Comparison of ENCODE assay signal across 9 mouse cellular contexts in genomic region chr2:52557503-52558275, GRCm38 (mm10).
DNase-seq lines count a peak whose midpoint lies in the region; ATAC-seq lines count a peak whose summit lies in the region.
"Had no signal": no experiment of that assay in that cellular context is flagged by ENCODE, and none has a peak within 500 bp of the region (broad histone marks: within the 10 kb centered on the region; RNA-seq: fewer than 3 reads in every experiment).

No protein-coding gene starts in this region.

- intact Hi-C loops in left cerebral cortex, postnatal 25 days (cut with DNase I): loop anchor here (2.0 kb wide), 1 partner anchor 63 kb away; no protein-coding TSS in a partner anchor
- intact Hi-C loops in left cerebral cortex, postnatal 4 days (cut with DNase I): no loop called here

- H3K4me2 ChIP-seq in hindbrain, embryonic 13.5 days: peak overlapping the region; percentile 72
- peak overlapping the region; percentile 53 for H3K4me2 ChIP-seq in neural tube, embryonic 12.5 days (replicated peaks)
- H3K4me2 ChIP-seq: stomach, embryonic 15.5 days had no signal

- peak overlapping the region; percentile 57 for H3K4me3 ChIP-seq in hindbrain, embryonic 13.5 days
- peak overlapping the region; percentile 37 for H3K4me3 ChIP-seq in neural tube, embryonic 12.5 days
- H3K4me3 ChIP-seq: stomach, embryonic 15.5 days had no signal

- DNase-seq in left cerebral cortex, postnatal 25 days (ENCODE audit: low spot score in 2 of 2): peak; percentile 41 to 44
- DNase-seq in left cerebral cortex, postnatal 4 days: no peak
- peak; percentile 35 to 54 for DNase-seq in cerebellum, postnatal 14 days
- no peak for DNase-seq in gastrocnemius, postnatal 4 days (ENCODE audit: low spot score in 2 of 2)
- DNase-seq in natural killer cell, adult 2 months (ENCODE audit: low spot score in 2 of 2): no peak
- DNase-seq in kidney, postnatal 14 days: no peak

- peak; percentile 91 for ATAC-seq in hindbrain, embryonic 13.5 days (ENCODE audit: low FRiP score)
- ATAC-seq in neural tube, embryonic 12.5 days (ENCODE audit: low FRiP score, low read depth): peak; percentile 87

- H3K36me3 ChIP-seq in hindbrain, embryonic 13.5 days: peaks cover 11% of the 10 kb centered on the region
- H3K36me3 ChIP-seq in neural tube, embryonic 12.5 days: no peaks in the 10 kb centered on the region
- H3K36me3 ChIP-seq: stomach, embryonic 15.5 days had no signal

- 25% methylated on average over 12 of the region's 12 CpGs for WGBS in hindbrain, embryonic 13.5 days
- 40% methylated on average over 12 of the region's 12 CpGs for WGBS in neural tube, embryonic 12.5 days

- no peaks in the 10 kb centered on the region for H3K27me3 ChIP-seq in hindbrain, embryonic 13.5 days
- no peaks in the 10 kb centered on the region for H3K27me3 ChIP-seq in neural tube, embryonic 12.5 days (replicated peaks)
- H3K27me3 ChIP-seq: stomach, embryonic 15.5 days had no signal

- H3K27ac ChIP-seq in hindbrain, embryonic 13.5 days: peak overlapping the region; percentile 91
- H3K27ac ChIP-seq in neural tube, embryonic 12.5 days: no peak overlapping the region; the same call in 1 of the 2 replicates
- H3K27ac ChIP-seq: stomach, embryonic 15.5 days had no signal

- H3K9me3 ChIP-seq in hindbrain, embryonic 13.5 days: no peaks in the 10 kb centered on the region
- no peaks in the 10 kb centered on the region for H3K9me3 ChIP-seq in neural tube, embryonic 12.5 days
- H3K9me3 ChIP-seq: stomach, embryonic 15.5 days had no signal

- peaks cover 32% of the 10 kb centered on the region for H3K4me1 ChIP-seq in hindbrain, embryonic 13.5 days (replicated peaks)
- peaks cover 16% of the 10 kb centered on the region; the same call in 1 of the 2 replicates for H3K4me1 ChIP-seq in neural tube, embryonic 12.5 days
- H3K4me1 ChIP-seq: stomach, embryonic 15.5 days had no signal

- peak overlapping the region; percentile 73 for H3K9ac ChIP-seq in hindbrain, embryonic 13.5 days
- peak overlapping the region; percentile 46 for H3K9ac ChIP-seq in neural tube, embryonic 12.5 days
- H3K9ac ChIP-seq: stomach, embryonic 15.5 days had no signal

Comparison
In these comparisons a context has a peak if more than half of its experiments do, and no peak if none do; other contexts are left out.
1. DNase-seq: peak in left cerebral cortex, postnatal 25 days (2 of 2) and cerebellum, postnatal 14 days (2 of 2); none in left cerebral cortex, postnatal 4 days (single experiment), gastrocnemius, postnatal 4 days (0 of 2), natural killer cell, adult 2 months (0 of 2) and kidney, postnatal 14 days (single experiment).